In genomic region chr11:106744949-106745348, GRCm38 (mm10) we compare ENCODE assay signal across 1 mouse cellular context.
TF ChIP-seq lines count a peak whose summit lies in the region.

No protein-coding gene starts in this region.

TF ChIP-seq in ES-E14, 5 proteins besides CTCF, POLR2A, EP300 and RAD21:
- TF ChIP-seq ZC3H11A (IDR thresholded peaks at IDR 0.05; ENCODE audit: borderline replicate concordance, low read depth, low read length) (0 out of 2 replicates have a peak, but pooled peaks have one; percentile 35), MAFK (IDR thresholded peaks at IDR 0.05; ENCODE audit: insufficient read depth, low read depth, low read length) (no peak), CHD2 (IDR thresholded peaks at IDR 0.05; ENCODE audit: low read depth, low read length) (no peak), ZNF384 (IDR thresholded peaks at IDR 0.05; ENCODE audit: low read depth, low read length) (no peak), HCFC1 (IDR thresholded peaks at IDR 0.05; ENCODE audit: borderline replicate concordance, insufficient read depth, low read length) (no peak)
